Comparison of ENCODE assay signal across 9 mouse cellular contexts in the genomic region with DNA sequence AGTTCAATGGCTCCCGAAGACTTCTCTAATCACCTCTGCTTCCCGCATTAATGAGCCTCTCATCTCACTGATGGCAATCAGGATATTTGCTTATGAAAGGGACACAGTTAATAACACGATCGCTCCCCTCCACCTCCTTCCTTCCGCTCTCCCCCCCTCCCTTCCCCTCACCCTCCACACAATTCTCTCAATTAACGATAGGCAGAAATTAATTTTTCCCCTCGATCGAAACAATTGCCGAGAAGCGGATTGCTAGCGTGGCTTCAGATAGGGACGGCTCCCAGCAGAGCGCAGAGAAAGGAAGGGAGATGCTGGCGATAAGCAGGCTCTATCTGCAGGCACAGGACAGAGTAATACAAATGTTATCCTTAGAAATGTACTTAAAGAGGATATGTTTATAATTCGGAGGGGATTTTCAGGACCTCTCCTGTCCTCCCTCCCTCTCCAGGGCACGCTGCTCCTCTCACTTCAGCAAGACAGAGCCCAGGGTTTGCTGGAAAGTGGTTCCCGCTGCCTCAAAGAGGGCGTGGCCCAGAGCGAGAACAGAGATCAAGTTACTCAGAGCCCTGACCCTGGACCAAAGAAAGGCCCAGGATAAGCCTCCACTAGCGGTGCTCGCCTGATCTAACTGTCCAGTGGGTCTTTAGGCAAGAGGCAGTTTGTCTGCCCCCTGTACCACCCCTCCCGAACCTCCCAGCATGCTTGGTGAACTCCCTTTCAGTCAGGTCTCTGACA. TPM values are rescaled to one million over a fixed set of nuclear protein-coding genes. Genes with fewer than 3 reads are reported as not detected.
A peak's percentile ranks its signal among the peaks of the same experiment; 100 is the strongest.
DNase-seq lines count a peak whose midpoint lies in the region; ATAC-seq and TF ChIP-seq lines count a peak whose summit lies in the region.
"Had no signal": no experiment of that assay in that cellular context is flagged by ENCODE, and none has a peak within 500 bp of the region (broad histone marks: within the 10 kb centered on the region; RNA-seq: fewer than 3 reads in every experiment).

No protein-coding gene starts in this region.

- no peak for TF ChIP-seq CTCF in forebrain, postnatal 0 days (IDR thresholded peaks at IDR 0.05; ENCODE audit: low read depth)

- no peak for DNase-seq in ES-E14 (ENCODE audit: low read depth, low spot score)
- DNase-seq in forebrain, postnatal 0 days, result peak; percentile 63
- peak; percentile 93 for DNase-seq in midbrain, embryonic 11.5 days (ENCODE audit: low spot score, missing footprints)
- DNase-seq in urinary bladder, adult 18-20 months (ENCODE audit: low spot score in 2 of 2), result no peak
- DNase-seq in frontal cortex, postnatal 10 days (ENCODE audit: low spot score in 2 of 2), result no peak
- no peak for DNase-seq in spleen, postnatal 14 days (ENCODE audit: low spot score in 2 of 2)

- H3K36me3 ChIP-seq in erythroblast, embryonic 14.5 days (ENCODE audit: control insufficient read depth), result no peaks in the 10 kb centered on the region
- no peaks in the 10 kb centered on the region for H3K36me3 ChIP-seq in ES-E14 (ENCODE audit: control insufficient read depth, insufficient read depth, low read length, poor library complexity, severe bottlenecking)
- H3K36me3 ChIP-seq in forebrain, postnatal 0 days (ENCODE audit: insufficient read depth), result no peaks in the 10 kb centered on the region
- no peaks in the 10 kb centered on the region for H3K36me3 ChIP-seq in midbrain, embryonic 11.5 days (ENCODE audit: control insufficient read depth, insufficient read depth, low read length)
- H3K36me3 ChIP-seq: limb, embryonic 15.5 days had no signal

- H3K9me3 ChIP-seq in erythroblast, embryonic 14.5 days (ENCODE audit: control insufficient read depth, low read length), result peaks cover 6% of the 10 kb centered on the region; the same call in 1 of the 2 replicates
- H3K9me3 ChIP-seq in ES-E14 (ENCODE audit: control insufficient read depth, insufficient read depth, low read depth, low read length), result no peaks in the 10 kb centered on the region
- H3K9me3 ChIP-seq in forebrain, postnatal 0 days (ENCODE audit: low read length), result no peaks in the 10 kb centered on the region
- H3K9me3 ChIP-seq in midbrain, embryonic 11.5 days (ENCODE audit: control insufficient read depth, low read length), result no peaks in the 10 kb centered on the region
- H3K9me3 ChIP-seq: limb, embryonic 15.5 days had no signal

- WGBS in forebrain, postnatal 0 days, result 3% methylated on average over 22 of the region's 22 CpGs
- WGBS in midbrain, embryonic 11.5 days, result under 1% methylated on average over 22 of the region's 22 CpGs

- peak overlapping the region; percentile 18 for H3K4me3 ChIP-seq in erythroblast, embryonic 14.5 days (replicated peaks)
- peak overlapping the region; percentile 18 to 55; a peak in 3 of 4 replicates for H3K4me3 ChIP-seq in ES-E14 (ENCODE audit: insufficient read depth in 1 of 2, low read depth in 1 of 2, low read length in 2 of 2, poor library complexity in 1 of 2, severe bottlenecking in 1 of 2)
- peak overlapping the region; percentile 30 for H3K4me3 ChIP-seq in forebrain, postnatal 0 days (ENCODE audit: low read depth, low read length)
- peak overlapping the region; percentile 13 for H3K4me3 ChIP-seq in midbrain, embryonic 11.5 days (ENCODE audit: low read depth, low read length)
- H3K4me3 ChIP-seq: limb, embryonic 15.5 days had no signal

- H3K9ac ChIP-seq in ES-E14 (ENCODE audit: insufficient read depth, low read depth, low read length, poor library complexity, severe bottlenecking), result no peak overlapping the region
- peak overlapping the region; percentile 43 for H3K9ac ChIP-seq in forebrain, postnatal 0 days
- peak overlapping the region; percentile 56 for H3K9ac ChIP-seq in midbrain, embryonic 11.5 days (ENCODE audit: low read length)
- H3K9ac ChIP-seq: limb, embryonic 15.5 days had no signal

- H3K4me1 ChIP-seq in erythroblast, embryonic 14.5 days (ENCODE audit: control insufficient read depth), result peaks cover 32% of the 10 kb centered on the region
- H3K4me1 ChIP-seq in ES-E14 (ENCODE audit: control insufficient read depth in 2 of 2, insufficient read depth in 2 of 2, low read length in 2 of 2, poor library complexity in 1 of 2), result peaks cover 2 to 8% of the 10 kb centered on the region in 2 experiments; a peak in 2 of 4 replicates
- 0 out of 2 replicates have a peak, but pooled peaks cover 7% of the 10 kb centered on the region for H3K4me1 ChIP-seq in forebrain, postnatal 0 days (ENCODE audit: insufficient read depth)
- peaks cover 26% of the 10 kb centered on the region for H3K4me1 ChIP-seq in midbrain, embryonic 11.5 days (ENCODE audit: control insufficient read depth, insufficient read depth, low read length)

- no peak overlapping the region for H3K27ac ChIP-seq in ES-E14 (ENCODE audit: insufficient read depth, low read depth, low read length, poor library complexity, severe bottlenecking)
- H3K27ac ChIP-seq in forebrain, postnatal 0 days (ENCODE audit: low read depth, low read length), result no peak overlapping the region
- H3K27ac ChIP-seq in midbrain, embryonic 11.5 days (ENCODE audit: low read depth, low read length), result peak overlapping the region; percentile 40; the same call in 1 of the 2 replicates
- H3K27ac ChIP-seq: limb, embryonic 15.5 days had no signal

- in situ Hi-C loops in ES-E14 (cut with MboI; ENCODE audit: low sequenced_read_pairs in 2 of 2, unreplicated experiment in 2 of 2), result no loop called here

- H3K27me3 ChIP-seq in erythroblast, embryonic 14.5 days (ENCODE audit: control insufficient read depth), result peaks cover 75% of the 10 kb centered on the region
- H3K27me3 ChIP-seq in forebrain, postnatal 0 days (ENCODE audit: insufficient read depth, low read length), result peaks cover 29% of the 10 kb centered on the region
- peaks cover 32% of the 10 kb centered on the region for H3K27me3 ChIP-seq in midbrain, embryonic 11.5 days (ENCODE audit: control insufficient read depth, insufficient read depth, low read length)

- ATAC-seq in erythroblast, adult 5-6 weeks (replicated peaks; ENCODE audit: low FRiP score, poor library complexity, severe bottlenecking), result no peak
- peak; percentile 58; the same call in 1 of the 2 replicates for ATAC-seq in forebrain, postnatal 0 days
- ATAC-seq in midbrain, embryonic 11.5 days (ENCODE audit: low FRiP score), result peak; percentile 68

- H3K4me2 ChIP-seq in forebrain, postnatal 0 days (ENCODE audit: low read depth), result peak overlapping the region; percentile 51
- H3K4me2 ChIP-seq in midbrain, embryonic 11.5 days, result peak overlapping the region; percentile 60
- H3K4me2 ChIP-seq: limb, embryonic 15.5 days had no signal

TF ChIP-seq in ES-E14, 5 proteins besides CTCF, POLR2A, EP300 and RAD21:
- TF ChIP-seq CHD2 (IDR thresholded peaks at IDR 0.05; ENCODE audit: low read depth, low read length) (no peak), ZNF384 (IDR thresholded peaks at IDR 0.05; ENCODE audit: low read depth, low read length) (no peak), ZC3H11A (IDR thresholded peaks at IDR 0.05; ENCODE audit: borderline replicate concordance, low read depth, low read length) (no peak), HCFC1 (IDR thresholded peaks at IDR 0.05; ENCODE audit: borderline replicate concordance, insufficient read depth, low read length) (no peak), MAFK (IDR thresholded peaks at IDR 0.05; ENCODE audit: insufficient read depth, low read depth, low read length) (no peak)

RNA-seq across cellular contexts. Expression of a gene that starts 24.8 kb away (rescaled TPM):
- 0.44 and 0.52 TPM in 2 replicates for polyA plus RNA-seq in erythroblast, embryonic 14.5 days (2012)
- 13.4 and 17.1 TPM in 2 replicates for total RNA-seq in erythroblast, adult 5-6 weeks (2015; ENCODE audit: low replicate concordance)
- 15.9 and 16.8 TPM in 2 replicates for total RNA-seq in erythroblast, adult 5-6 weeks (2017; ENCODE audit: low replicate concordance)
- 13.1 and 13.4 TPM in 2 replicates for total RNA-seq in ES-E14 (2012; rRNA removed)
- 34.6 and 41.0 TPM in 2 replicates for total RNA-seq in forebrain, postnatal 0 days (2014; rRNA removed)
- 16.4 and 21.5 TPM in 2 replicates for polyA plus RNA-seq in forebrain, postnatal 0 days (2015; fragmentation: Nextera tagmentation; extraction: Ambion mirVana)
- polyA plus RNA-seq in midbrain, embryonic 11.5 days (2014; fragmentation: Nextera tagmentation; extraction: Ambion mirVana), result 16.7 and 19.2 TPM in 2 replicates

Comparison
In these comparisons a context has a peak if more than half of its experiments do, and no peak if none do; other contexts are left out.
1. DNase-seq: peak in forebrain, postnatal 0 days (single experiment) and midbrain, embryonic 11.5 days (single experiment); none in ES-E14 (single experiment), urinary bladder, adult 18-20 months (0 of 2), frontal cortex, postnatal 10 days (0 of 2) and spleen, postnatal 14 days (0 of 2).
2. Peak in every context shown above with its lines, with median percentiles within 50 percentile points of each other: H3K4me3 ChIP-seq.